Mouse (Mus musculus) left cerebral cortex, adult 11 months (tissue): ENCODE results near the gene Gm20403.
"Not testable (repeated sequence)": the region's sequence is repeated elsewhere in the genome, so short reads cannot be mapped to it uniquely, and the experiment has no call there.

Experiments used
- DNase-seq: peaks from one replicate; pipeline ENCODE4 v3.0.0; 2022; ENCODE audit warnings: low spot score

The Gm20403 gene

GRCm38 (mm10) chr12:54993246-54994067, 7.1 kb upstream of the Gm20403 start:
- DNase-seq, result no peak

- DNase-seq, result no peak
These were observed 6.5 kb upstream of the Gm20403 start for GRCm38 (mm10) chr12:54992814-54993213.

GRCm38 (mm10) chr12:54988323-54988850, 2.1 kb upstream of the Gm20403 start:
- no peak for DNase-seq

GRCm38 (mm10) chr12:54987156-54987555, 827 bp upstream of the Gm20403 start:
- no peak for DNase-seq

GRCm38 (mm10) chr12:54985257-54986051, 875 bp downstream of the Gm20403 start:
- no peak for DNase-seq

- DNase-seq, result no peak
These were observed 1.6 kb downstream of the Gm20403 start for GRCm38 (mm10) chr12:54984701-54985256.

- no peak for DNase-seq
These were observed 3.2 kb downstream of the Gm20403 start for GRCm38 (mm10) chr12:54982935-54983715.

- no peak for DNase-seq
These were observed 4.4 kb downstream of the Gm20403 start for GRCm38 (mm10) chr12:54981962-54982361.

GRCm38 (mm10) chr12:54980939-54981338, 5.4 kb downstream of the Gm20403 start:
- DNase-seq, result no peak

- DNase-seq, result no peak
These were observed 5.8 kb downstream of the Gm20403 start for GRCm38 (mm10) chr12:54980532-54980931.

GRCm38 (mm10) chr12:54969033-54969432, 17.3 kb downstream of the Gm20403 start:
- no peak for DNase-seq

GRCm38 (mm10) chr12:54965532-54966160, 20.7 kb downstream of the Gm20403 start:
- DNase-seq, result no peak

GRCm38 (mm10) chr12:54959569-54959968, 26.8 kb downstream of the Gm20403 start:
- DNase-seq, result no peak

GRCm38 (mm10) chr12:54956974-54957373, 29.4 kb downstream of the Gm20403 start:
- DNase-seq, result no peak

- DNase-seq, result no peak
These were observed 29.9 kb downstream of the Gm20403 start for GRCm38 (mm10) chr12:54956457-54956856.

- no peak for DNase-seq
These were observed 40.2 kb downstream of the Gm20403 start for GRCm38 (mm10) chr12:54946116-54946515.

GRCm38 (mm10) chr12:54942586-54943157, 43.7 kb downstream of the Gm20403 start:
- DNase-seq, result not testable (repeated sequence)

GRCm38 (mm10) chr12:54937581-54938343, 48.6 kb downstream of the Gm20403 start:
- DNase-seq, result not testable (repeated sequence)
